ENCODE assay signal across 8 mouse cellular contexts in genomic region chr2:119208344-119209175, GRCm38 (mm10). TPM values are rescaled to one million over a fixed set of nuclear protein-coding genes. Genes with fewer than 3 reads are reported as not detected.
DNase-seq lines count a peak whose midpoint lies in the region; ATAC-seq lines count a peak whose summit lies in the region.

Zfyve19 (plus strand) TSS chr2:119208617.
Dnajc17 (minus strand) TSS chr2:119208795.

- peaks cover 16% of the 10 kb centered on the region for H3K4me1 ChIP-seq in hindbrain, embryonic 12.5 days

- peak within 1 kb of the TSS; percentile 69 for H3K9ac ChIP-seq in hindbrain, embryonic 12.5 days

- under 1% methylated on average over 51 of the region's 51 CpGs for WGBS in hindbrain, embryonic 12.5 days

- DNase-seq in NIH3T3 (ENCODE audit: low read depth) = peak; percentile 98
- DNase-seq in cerebellum, postnatal 10 days = peak; percentile 96 to 98
- DNase-seq in frontal cortex, postnatal 10 days (ENCODE audit: low spot score in 2 of 2) = peak; percentile 94 to 96
- peak; percentile 93 to 98 for DNase-seq in layer of hippocampus, postnatal 14 days (ENCODE audit: low spot score in 2 of 2)
- DNase-seq in lung, postnatal 14 days = peak; percentile 94
- DNase-seq in retina, adult 2 months (ENCODE audit: low read depth, low spot score) = peak; percentile 83
- DNase-seq in thymus, postnatal 36 days = peak; percentile 91 to 94

- peak within 1 kb of the TSS; percentile 68 for H3K4me2 ChIP-seq in hindbrain, embryonic 12.5 days (replicated peaks)

- peak within 1 kb of the TSS; percentile 81 for H3K27ac ChIP-seq in hindbrain, embryonic 12.5 days

- H3K4me3 ChIP-seq in hindbrain, embryonic 12.5 days = peak within 1 kb of the TSS; percentile 67

- H3K9me3 ChIP-seq in hindbrain, embryonic 12.5 days (replicated peaks) = no peaks in the 10 kb centered on the region

- peaks cover 30% of the 10 kb centered on the region for H3K36me3 ChIP-seq in hindbrain, embryonic 12.5 days

- no peaks in the 10 kb centered on the region for H3K27me3 ChIP-seq in hindbrain, embryonic 12.5 days

- peak; percentile 98 for ATAC-seq in hindbrain, embryonic 12.5 days (ENCODE audit: low FRiP score)

RNA-seq across cellular contexts. Expression of gene Zfyve19, which starts in this region (rescaled TPM):
- polyA plus RNA-seq in hindbrain, embryonic 12.5 days (2016; fragmentation: Nextera tagmentation; extraction: Ambion mirVana) = 46.9 and 53.3 TPM in 2 replicates
- total RNA-seq in layer of hippocampus, postnatal 14 days (2021) = 10 to 100 TPM; 33.7 to 38.0 TPM

RNA-seq across cellular contexts. Expression of gene Dnajc17, which starts in this region (rescaled TPM):
- 22.6 and 23.3 TPM in 2 replicates for polyA plus RNA-seq in hindbrain, embryonic 12.5 days (2016; fragmentation: Nextera tagmentation; extraction: Ambion mirVana)
- total RNA-seq in layer of hippocampus, postnatal 14 days (2021) = 10 to 100 TPM; 16.9 to 18.8 TPM

Comparison
In these comparisons a context has a peak if more than half of its experiments do, and no peak if none do; other contexts are left out.
1. Peak in every context shown above with its lines: DNase-seq, ATAC-seq, H3K4me3 ChIP-seq and H3K27ac ChIP-seq.